Mouse (Mus musculus): Measurements from ENCODE around the gene Dpp8.

Gene Dpp8

DNA sequence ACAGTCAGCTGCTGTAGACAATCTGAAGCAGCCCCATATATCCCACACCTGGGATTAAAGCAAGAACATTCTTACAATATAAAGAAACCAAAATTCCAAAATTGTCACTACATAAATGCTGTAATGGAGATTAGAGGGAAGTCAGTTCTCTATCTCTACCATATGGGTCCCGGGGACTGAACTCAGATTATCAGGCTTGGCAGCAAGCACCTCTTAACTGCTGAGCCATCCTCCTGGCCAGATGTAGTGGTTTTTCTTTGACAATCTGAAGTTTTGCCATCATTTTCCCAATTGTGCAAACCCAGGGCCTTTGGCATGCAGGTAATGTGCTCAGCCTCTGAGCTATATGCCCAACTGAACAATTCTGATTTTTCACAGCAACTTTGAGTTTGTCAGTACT is 53.1 kb downstream of the Dpp8 start:
- in situ Hi-C loops (cut with MboI, MseI) = no loop called here

DNA sequence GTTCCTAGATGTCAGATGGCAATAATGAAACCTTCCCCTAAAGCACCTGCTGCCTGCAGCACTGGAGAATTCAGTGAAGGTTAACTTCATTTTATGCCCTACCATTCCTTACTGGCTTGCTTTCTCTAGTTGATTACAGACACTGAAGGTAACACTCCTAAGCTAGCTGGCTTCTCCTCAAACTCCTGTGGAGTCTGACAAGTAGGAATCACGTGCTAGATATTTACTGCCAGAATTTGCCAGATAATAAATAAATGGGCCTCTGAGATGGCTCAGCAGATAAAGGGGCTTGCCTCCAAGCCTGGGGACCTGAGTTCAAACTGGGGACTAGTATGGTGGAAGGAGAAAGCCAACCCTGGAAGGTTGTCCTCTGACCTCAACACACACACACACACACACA is 54.6 kb downstream of the Dpp8 start:
- in situ Hi-C loops (cut with MboI, MseI) = no loop called here

DNA sequence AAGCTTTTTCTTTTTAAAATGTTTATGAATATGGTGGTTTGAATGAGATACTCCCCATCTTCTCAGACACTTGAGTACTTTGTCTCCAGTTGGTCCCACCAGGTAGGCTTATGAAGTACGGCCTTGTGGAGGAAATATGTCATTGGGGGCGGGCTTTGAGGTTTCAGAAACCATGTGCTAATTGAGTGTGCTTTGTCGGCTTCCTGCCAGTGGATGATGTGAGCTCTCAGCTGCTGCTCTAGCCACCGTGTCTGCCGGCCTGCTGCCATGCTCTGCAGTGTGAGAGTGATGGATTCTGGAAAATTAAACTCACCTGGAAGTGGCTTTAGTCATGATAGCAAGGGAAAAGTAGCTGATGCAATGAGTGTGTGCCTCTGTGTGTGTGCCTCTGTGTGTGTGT is 55.3 kb downstream of the Dpp8 start:
- in situ Hi-C loops (cut with MboI, MseI) = no loop called here

GRCm38 (mm10) chr9:65094237-65094636 is 62.0 kb downstream of the Dpp8 start:
- in situ Hi-C loops (cut with MboI, MseI) = no loop called here

- in situ Hi-C loops (cut with MboI, MseI) = loop anchor here (25.0 kb wide), 1 partner anchor 1189 kb away; no protein-coding TSS in a partner anchor
Observed at GRCm38 (mm10) chr9:65100991-65101685, 68.9 kb downstream of the Dpp8 start, which contains the start of gene Igdcc4. Gene Igdcc4 (plus strand): TSS chr9:65101486.

DNA sequence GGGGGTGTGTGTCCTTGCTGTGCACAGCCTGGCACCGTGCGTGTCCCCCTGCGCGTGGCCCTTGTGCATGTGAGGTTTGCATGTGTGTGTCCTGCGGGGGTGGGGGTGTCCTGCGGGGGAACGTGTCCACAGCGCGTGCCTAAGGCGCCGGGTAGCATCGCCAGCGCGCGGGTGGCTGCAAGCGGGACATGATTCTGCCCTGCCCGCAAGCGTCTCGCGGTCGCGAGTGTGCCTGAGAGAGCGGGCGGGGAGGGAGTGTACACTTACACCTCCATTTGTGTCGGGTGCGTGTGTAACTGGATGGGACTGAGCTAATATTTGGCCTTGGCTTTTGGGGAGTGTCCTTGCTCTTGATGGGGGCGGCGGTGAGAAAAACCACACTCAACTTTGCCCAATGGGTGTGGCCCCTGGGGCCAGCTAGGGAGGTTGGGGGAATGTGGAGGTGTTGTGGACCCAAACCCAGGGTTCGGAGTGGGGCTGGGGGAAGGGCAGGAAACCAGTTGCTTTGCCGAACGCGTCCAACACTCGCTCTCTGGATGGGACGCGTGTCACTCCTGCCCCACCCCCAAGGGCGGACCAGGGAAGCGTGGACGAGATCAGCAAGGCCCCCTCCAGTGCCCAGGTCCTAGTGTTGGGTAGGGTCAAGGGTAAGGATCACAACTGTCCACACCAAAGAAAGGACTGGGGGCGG is 69.6 kb downstream of the Dpp8 start:
- in situ Hi-C loops (cut with MboI, MseI) = loop anchor here (25.0 kb wide), 1 partner anchor 1190 kb away; no protein-coding TSS in a partner anchor

- in situ Hi-C loops (cut with MboI, MseI) = loop anchor here (25.0 kb wide), 1 partner anchor 1190 kb away; no protein-coding TSS in a partner anchor
Observed at GRCm38 (mm10) chr9:65102377-65103172, 70.4 kb downstream of the Dpp8 start.

GRCm38 (mm10) chr9:65103173-65103752 is 71.0 kb downstream of the Dpp8 start:
- in situ Hi-C loops (cut with MboI, MseI) = loop anchor here (25.0 kb wide), 1 partner anchor 1191 kb away; no protein-coding TSS in a partner anchor

DNA sequence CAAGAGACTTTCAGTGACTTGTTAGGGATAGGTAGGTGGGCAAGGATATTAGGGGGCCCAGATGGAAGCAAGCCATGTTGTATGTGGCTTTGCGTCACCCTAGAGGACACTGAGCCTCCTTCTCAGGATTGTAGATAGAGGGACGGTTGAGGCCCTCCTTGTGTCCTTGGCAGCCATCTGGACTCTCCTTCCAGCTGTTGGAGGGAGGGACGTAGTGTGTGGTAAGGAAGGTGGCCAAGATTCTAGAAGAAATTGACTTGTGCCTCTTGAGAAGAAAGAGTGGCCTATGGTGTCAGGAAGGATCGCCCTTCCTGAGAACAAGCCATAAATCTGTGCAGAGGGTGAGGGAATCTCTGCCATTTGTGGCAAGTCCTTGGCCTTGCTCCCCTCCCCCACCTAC is 74.6 kb downstream of the Dpp8 start:
- in situ Hi-C loops (cut with MboI, MseI) = loop anchor here (25.0 kb wide), 1 partner anchor 1195 kb away; no protein-coding TSS in a partner anchor

DNA sequence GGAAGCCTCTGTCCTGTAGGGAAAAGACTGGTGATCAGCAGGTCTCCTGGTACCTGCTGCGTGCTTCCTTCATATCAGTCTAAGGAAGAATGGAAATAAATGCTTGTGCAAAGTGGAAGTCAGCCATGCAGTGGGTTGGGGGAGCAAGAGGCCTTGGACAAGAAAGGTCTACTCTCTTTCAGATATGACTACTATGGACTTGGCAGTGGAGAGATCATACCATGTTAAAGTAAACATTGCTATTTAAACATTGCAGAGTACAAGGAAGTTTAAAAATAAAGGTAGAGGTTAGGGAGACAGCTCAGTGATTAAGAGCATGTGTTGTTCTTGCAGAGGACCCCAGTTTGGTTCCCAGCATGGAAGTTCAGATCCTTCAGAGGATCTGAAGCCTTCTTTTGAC is 75.7 kb downstream of the Dpp8 start:
- in situ Hi-C loops (cut with MboI, MseI) = loop anchor here (25.0 kb wide), 1 partner anchor 1196 kb away; no protein-coding TSS in a partner anchor

GRCm38 (mm10) chr9:65109132-65110072 is 77.2 kb downstream of the Dpp8 start:
- in situ Hi-C loops (cut with MboI, MseI) = loop anchor here (25.0 kb wide), 1 partner anchor 1197 kb away; no protein-coding TSS in a partner anchor

DNA sequence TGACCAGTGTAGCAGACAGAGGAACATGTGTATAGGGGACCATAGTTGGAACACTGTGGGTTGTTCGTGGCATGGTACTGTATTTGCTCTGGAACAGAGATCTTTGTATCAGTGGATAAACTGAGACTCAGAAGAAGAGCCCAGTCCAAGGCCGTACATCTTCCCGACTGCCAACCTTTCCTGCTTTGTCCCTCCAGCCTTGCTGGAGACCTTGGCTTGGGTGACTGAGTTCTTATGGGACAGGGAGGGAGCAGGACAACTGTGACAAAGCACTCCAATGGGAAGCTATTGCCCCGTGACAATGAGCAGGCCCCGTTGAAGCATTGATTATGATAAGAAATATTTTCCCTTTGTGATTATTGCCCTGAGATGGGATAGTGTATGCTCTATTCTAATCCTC is 79.5 kb downstream of the Dpp8 start:
- in situ Hi-C loops (cut with MboI, MseI) = loop anchor here (25.0 kb wide), 1 partner anchor 1199 kb away; no protein-coding TSS in a partner anchor

GRCm38 (mm10) chr9:65113694-65114093 is 81.5 kb downstream of the Dpp8 start:
- in situ Hi-C loops (cut with MboI, MseI) = loop anchor here (25.0 kb wide), 1 partner anchor 1201 kb away; no protein-coding TSS in a partner anchor

- in situ Hi-C loops (cut with MboI, MseI) = loop anchor here (25.0 kb wide), 1 partner anchor 1204 kb away; no protein-coding TSS in a partner anchor
Observed at GRCm38 (mm10) chr9:65115891-65116290, 83.7 kb downstream of the Dpp8 start.

GRCm38 (mm10) chr9:65117516-65117915 is 85.3 kb downstream of the Dpp8 start:
- in situ Hi-C loops (cut with MboI, MseI) = loop anchor here (25.0 kb wide), 1 partner anchor 1205 kb away; no protein-coding TSS in a partner anchor

GRCm38 (mm10) chr9:65120935-65121334 is 88.7 kb downstream of the Dpp8 start:
- in situ Hi-C loops (cut with MboI, MseI) = loop anchor here (25.0 kb wide), 1 partner anchor 1209 kb away; no protein-coding TSS in a partner anchor

DNA sequence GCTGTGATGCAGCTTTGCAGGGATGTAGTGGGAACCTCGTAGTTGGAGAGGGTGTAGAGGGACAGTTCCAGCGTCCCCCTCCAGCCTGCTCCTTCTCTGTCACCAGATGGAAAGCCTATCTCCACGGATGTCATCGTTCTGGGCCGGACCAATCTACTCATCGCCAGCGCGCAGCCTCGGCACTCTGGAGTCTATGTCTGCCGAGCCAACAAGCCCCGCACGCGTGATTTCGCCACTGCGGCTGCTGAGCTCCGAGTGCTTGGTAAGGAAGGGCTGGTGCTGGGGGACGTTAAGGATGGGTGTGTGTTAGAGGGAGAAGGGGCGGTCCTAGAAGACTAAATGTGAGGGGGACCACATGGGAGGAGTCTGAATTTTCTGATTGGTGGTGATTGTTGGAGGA is 90.3 kb downstream of the Dpp8 start:
- in situ Hi-C loops (cut with MboI, MseI) = loop anchor here (25.0 kb wide), 1 partner anchor 1210 kb away; no protein-coding TSS in a partner anchor

GRCm38 (mm10) chr9:65123552-65124168 is 91.4 kb downstream of the Dpp8 start:
- in situ Hi-C loops (cut with MboI, MseI) = loop anchor here (25.0 kb wide), 1 partner anchor 1211 kb away; no protein-coding TSS in a partner anchor

- in situ Hi-C loops (cut with MboI, MseI) = no loop called here
Observed at GRCm38 (mm10) chr9:65128123-65128815, 96.1 kb downstream of the Dpp8 start.

All from T-helper 1 cell (primary cell).